Mouse (Mus musculus) olfactory bulb, adult 2 months (tissue): Measurements from ENCODE around the gene Dleu7.

ENCODE experiments used
- CTCF ChIP-seq: fragments of 200-500 bp; IDR thresholded peaks from 2 replicates; pipeline ENCODE4 v1.5.1; 2012; ENCODE audit warnings: low read depth, mild to moderate bottlenecking, low read length, moderate library complexity; ENCODE audit not compliant: insufficient read depth
- POLR2A ChIP-seq: fragments of 200-500 bp; IDR thresholded peaks from 2 replicates; pipeline ENCODE4 v1.6.1; 2012; ENCODE audit warnings: mild to moderate bottlenecking, low read depth, low read length, moderate library complexity; ENCODE audit not compliant: insufficient read depth

DNA sequence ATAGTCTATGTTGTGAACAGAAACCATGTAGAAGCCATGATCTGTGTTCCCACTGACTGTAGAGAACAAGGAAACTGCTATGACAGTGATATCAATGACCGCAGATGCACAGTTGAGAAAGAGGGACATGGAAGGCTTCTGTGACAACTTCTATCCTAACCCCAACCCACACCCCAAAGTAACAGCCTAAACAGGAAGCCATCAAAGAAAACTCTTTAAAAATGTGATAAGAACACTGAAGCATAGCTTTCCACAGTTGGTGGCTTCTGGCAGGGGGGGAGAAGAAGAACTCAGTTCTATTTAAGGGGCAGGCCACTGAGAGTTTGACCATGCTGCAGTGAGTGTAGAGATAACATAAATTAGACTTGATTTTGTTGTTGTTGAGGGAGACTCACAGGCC, 18.8 kb upstream of the Dleu7 start:
- no peak for TF ChIP-seq CTCF
- no peak for TF ChIP-seq POLR2A
